Mouse (Mus musculus) retina, postnatal 7 days (tissue): Measurements from ENCODE around the gene Btf3l4.

Source experiments
- DNase-seq: peaks from one replicate; pipeline ENCODE4 v3.0.0-alpha.2; 2012; ENCODE audit warnings: low read depth, low spot score

Btf3l4 gene

GRCm38 (mm10) chr4:108832916-108833827 is at the start of gene Btf3l4:
Gene Btf3l4, minus strand, starts transcription at chr4:108833614.
- peak; percentile 85 for DNase-seq

GRCm38 (mm10) chr4:108878963-108879822 is 45.8 kb upstream of the Btf3l4 start, which contains the start of gene Rab3b:
Gene Rab3b, plus strand, starts transcription at chr4:108879063.
- peak; percentile 21 for DNase-seq

DNA sequence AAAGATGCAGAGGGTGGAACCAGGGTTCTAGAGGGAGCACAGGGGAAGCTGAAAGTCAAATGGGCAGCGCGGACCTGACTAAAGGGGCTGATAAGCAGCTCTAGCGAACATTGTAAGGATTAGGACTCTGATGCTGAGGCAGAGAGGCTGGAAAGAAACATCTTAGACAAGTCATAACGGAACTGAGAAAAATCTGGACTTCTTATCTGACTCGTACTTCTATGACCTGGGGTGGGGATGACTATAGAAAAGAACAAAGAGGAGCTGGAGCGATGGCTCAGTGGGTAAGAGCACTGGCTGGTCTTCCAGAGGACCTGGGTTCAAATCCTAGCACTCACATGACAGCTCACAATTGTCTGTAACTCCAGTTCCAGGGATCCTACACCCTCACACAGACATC is 44.5 kb upstream of the Btf3l4 start:
- DNase-seq = no peak

DNA sequence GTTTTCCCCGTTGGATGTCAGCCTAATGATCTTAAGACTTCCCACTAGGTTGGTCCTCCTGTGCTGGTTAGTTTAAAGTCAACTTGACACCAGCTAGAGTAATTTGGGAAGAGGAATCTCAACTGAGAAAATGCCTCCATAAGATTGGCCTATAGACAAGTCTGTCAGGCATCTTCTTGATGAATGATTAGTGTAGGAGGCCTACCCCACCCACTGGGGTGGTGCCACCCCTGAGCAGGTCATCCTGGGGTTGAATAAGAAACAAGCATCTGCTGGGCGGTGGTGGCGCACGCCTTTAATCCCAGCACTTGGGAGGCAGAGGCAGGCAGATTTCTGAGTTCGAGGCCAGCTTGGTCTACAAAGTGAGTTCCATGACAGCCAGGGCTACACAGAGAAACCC is 40.3 kb upstream of the Btf3l4 start:
- DNase-seq = no peak

DNA sequence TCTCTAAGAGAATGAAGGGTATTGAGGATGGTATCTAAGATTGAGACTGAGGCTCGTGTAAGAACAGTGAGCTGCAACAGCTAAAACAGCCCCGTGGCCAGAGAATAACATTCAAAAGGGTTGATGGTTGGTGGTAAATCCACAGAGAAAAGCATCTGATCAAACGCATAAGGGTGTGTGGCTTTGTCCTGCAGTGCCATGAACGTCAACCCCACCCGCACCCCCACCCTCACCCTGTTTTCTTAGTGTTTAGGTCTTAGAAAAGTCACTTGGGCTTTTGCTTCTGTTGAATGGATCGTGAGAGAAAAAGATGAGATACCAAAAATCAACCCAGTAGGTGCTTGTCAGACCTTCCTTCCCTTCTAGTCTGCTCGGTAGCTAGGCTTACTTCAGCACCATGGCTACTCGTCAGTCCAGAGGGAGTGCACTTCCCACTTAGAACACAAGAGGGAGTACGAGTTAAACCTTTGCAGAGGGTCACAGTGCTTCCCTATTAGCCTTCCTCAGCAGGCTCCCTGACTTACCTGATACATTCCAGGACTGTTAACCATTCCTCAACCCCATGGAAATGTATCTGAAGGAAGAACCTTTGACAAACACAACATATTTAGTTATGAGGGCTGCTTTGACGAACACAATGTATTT is 36.4 kb upstream of the Btf3l4 start:
- peak; percentile 85 for DNase-seq

DNA sequence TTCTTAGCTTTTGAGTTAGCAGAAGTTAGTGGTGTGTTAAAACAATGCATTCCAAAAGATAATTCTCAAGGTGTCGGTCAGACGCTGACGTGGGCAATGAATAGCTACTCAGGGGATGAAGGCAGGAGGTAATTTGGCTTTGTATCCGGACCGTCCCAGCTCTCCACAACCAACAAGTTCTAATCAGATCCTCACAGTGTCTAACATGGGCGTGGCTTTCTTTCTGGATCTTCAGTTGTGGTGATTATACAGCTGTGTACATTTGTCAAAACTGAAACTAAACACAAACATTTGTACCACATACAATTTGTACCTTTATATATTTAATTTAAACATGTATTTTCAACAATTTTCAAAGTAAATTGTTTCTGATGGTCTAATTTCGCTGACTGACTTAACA is 33.4 kb upstream of the Btf3l4 start:
- DNase-seq = no peak

DNA sequence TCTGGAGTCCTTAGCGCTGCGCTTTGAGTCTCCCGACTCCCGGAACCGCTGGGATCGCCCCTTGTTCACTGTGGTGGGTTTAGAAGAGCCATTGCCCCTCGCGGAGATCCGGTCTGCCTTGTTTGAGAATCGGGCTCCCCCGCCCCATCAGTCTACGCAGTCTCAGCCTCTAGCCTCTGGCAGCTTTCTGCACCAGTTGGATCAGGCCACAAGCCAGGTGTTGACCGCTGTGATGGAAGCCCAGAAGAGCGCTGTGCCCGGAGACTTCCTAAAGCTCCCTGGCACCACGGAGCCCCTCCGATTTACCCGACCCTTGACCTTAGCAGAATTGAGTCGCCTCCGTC is 15.1 kb upstream of the Btf3l4 start, which contains the start of gene A730015C16Rik:
Gene A730015C16Rik (minus strand): TSS at position 115 of the 344 bp plus-strand sequence.
- DNase-seq = no peak

GRCm38 (mm10) chr4:108847715-108848504 is 14.5 kb upstream of the Btf3l4 start, which contains the start of gene Kti12:
Gene Kti12, plus strand, starts transcription at chr4:108847785.
- peak; percentile 77 for DNase-seq

- no peak for DNase-seq
These were observed 12.6 kb upstream of the Btf3l4 start for GRCm38 (mm10) chr4:108845824-108846569.

DNA sequence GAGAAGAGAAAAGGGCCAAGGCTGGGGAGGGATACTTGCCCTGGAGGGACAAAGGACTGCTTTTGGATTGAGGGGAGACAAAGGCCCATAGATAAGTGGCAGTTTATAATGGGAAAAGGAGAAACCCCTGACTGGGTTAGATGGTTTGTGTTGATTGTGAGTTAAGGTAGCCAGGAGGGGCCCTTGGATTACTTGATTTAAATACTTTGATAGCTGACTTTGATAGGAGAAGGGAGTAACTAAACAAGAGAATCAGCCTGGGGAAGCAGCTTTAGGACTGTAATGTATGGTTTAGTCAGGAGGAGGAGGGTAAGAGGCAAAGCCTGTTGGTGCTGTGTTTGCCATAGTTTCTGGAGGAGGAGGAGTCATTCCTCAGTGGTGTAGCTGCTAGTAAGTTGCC is 9.9 kb upstream of the Btf3l4 start:
- DNase-seq = no peak

- DNase-seq = no peak
These were observed 8.6 kb upstream of the Btf3l4 start for GRCm38 (mm10) chr4:108841920-108842578.

DNA sequence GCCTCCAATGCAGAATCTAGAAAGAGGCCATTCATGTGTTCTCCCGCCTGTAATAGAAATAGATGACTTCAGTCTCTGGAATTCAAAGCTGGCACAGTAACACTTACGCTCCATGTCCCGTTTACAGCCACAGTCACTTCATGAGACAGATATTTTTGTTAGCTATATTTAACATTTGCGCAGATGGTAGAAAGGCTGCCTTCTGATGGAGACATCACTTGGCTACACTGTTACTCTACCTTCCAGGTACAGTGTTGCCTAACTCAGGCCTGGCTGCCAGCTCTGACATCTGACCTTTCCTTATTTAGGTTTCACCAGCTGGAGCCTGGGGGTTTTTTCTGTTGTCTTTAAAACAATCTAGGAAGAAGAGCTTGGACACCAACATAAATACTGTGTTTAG is 4.6 kb upstream of the Btf3l4 start:
- DNase-seq = no peak

GRCm38 (mm10) chr4:108835496-108835895 is 2.1 kb upstream of the Btf3l4 start:
- no peak for DNase-seq

GRCm38 (mm10) chr4:108834971-108835311 is 1.5 kb upstream of the Btf3l4 start:
- no peak for DNase-seq

- DNase-seq = peak; percentile 83
These were observed 929 bp upstream of the Btf3l4 start, which contains the start of gene Txndc12 for GRCm38 (mm10) chr4:108834115-108834970. Gene Txndc12, plus strand, starts transcription at chr4:108834601.

DNA sequence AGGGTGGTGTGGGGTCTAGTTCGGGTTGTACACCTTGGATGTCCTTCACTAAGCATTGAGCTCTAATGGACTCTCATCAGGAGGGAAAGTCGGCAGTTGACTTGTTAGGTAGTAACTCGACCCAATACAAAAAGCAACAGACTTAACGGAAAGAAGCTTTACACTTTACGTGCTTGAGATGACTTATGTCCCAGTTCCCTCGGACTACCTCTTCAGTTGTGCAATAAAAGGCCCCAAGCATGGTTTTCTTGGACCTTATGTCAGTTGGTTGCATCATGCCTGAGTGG is 357 bp upstream of the Btf3l4 start:
- no peak for DNase-seq

DNA sequence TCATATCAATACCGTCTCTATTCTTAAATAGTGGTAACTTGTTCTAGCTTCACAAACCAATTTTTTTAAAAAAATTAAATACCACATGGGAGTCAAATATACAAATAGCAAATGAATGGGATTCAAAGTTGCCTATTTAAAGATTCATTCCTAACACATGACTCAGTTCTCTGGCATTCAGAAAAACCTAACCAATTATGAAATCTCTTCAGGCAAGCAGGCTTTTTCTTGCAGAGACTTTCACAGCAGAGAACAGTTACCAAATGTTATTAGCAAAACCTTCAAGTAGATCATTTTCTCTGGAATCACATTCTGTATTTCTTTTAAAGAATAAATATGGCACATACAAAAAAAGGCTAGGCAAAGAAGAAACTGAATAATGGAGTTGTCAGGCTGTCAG is 2.7 kb downstream of the Btf3l4 start:
- DNase-seq = no peak

DNA sequence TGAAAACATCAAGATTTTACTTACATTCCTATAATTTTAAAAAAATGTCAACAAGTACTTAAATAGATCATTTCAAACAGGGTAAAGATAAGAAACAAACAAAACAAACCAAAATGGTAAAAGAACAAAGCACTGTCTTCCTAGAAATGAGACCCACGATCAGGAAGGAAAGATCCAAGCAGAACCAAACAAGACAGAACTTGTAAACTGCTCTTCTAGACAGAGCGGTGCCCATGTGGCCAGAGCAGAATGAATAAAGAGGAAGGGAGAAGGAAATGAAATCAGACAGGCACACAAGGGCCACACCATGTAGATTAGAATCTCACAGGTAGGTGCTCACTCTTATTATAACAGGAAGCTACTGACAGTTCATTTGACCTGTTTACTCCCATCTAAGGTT is 6.8 kb downstream of the Btf3l4 start:
- no peak for DNase-seq

GRCm38 (mm10) chr4:108826096-108826495 is 7.3 kb downstream of the Btf3l4 start:
- DNase-seq = no peak
